Mouse (Mus musculus): ENCODE results near the gene Srsf1.
"Not testable (repeated sequence)": the region's sequence is repeated elsewhere in the genome, so short reads cannot be mapped to it uniquely, and the experiment has no call there.

Gene Srsf1

GRCm38 (mm10) chr11:88044314-88044713 lies 2.9 kb upstream of the Srsf1 start:
- DNase-seq = no peak

GRCm38 (mm10) chr11:88045159-88045558 lies 2.0 kb upstream of the Srsf1 start:
- not testable (repeated sequence) for DNase-seq

- DNase-seq = no peak
These were observed 1.3 kb upstream of the Srsf1 start for GRCm38 (mm10) chr11:88045878-88046277.

- no peak for DNase-seq
These were observed 743 bp upstream of the Srsf1 start for GRCm38 (mm10) chr11:88046323-88046937.

GRCm38 (mm10) chr11:88047871-88048531 lies 828 bp downstream of the Srsf1 start:
- DNase-seq = peak; percentile 72

- no peak for DNase-seq
These were observed 1.9 kb downstream of the Srsf1 start for GRCm38 (mm10) chr11:88048961-88049670.

GRCm38 (mm10) chr11:88049732-88050131 lies 2.6 kb downstream of the Srsf1 start:
- DNase-seq = no peak

- DNase-seq = no peak
These were observed 5.5 kb downstream of the Srsf1 start for GRCm38 (mm10) chr11:88052638-88053037.

GRCm38 (mm10) chr11:88053821-88054220 lies 6.6 kb downstream of the Srsf1 start:
- DNase-seq = no peak

GRCm38 (mm10) chr11:88054589-88054988 lies 7.4 kb downstream of the Srsf1 start:
- no peak for DNase-seq

- DNase-seq = no peak
These were observed 8.6 kb downstream of the Srsf1 start for GRCm38 (mm10) chr11:88055777-88056176.

- no peak for DNase-seq
These were observed 10.6 kb downstream of the Srsf1 start for GRCm38 (mm10) chr11:88057788-88058187.

- DNase-seq = peak; percentile 44
These were observed 12.0 kb downstream of the Srsf1 start for GRCm38 (mm10) chr11:88059141-88059540.

- DNase-seq = no peak
These were observed 14.9 kb downstream of the Srsf1 start for GRCm38 (mm10) chr11:88061892-88062625.

- DNase-seq = no peak
These were observed 18.6 kb downstream of the Srsf1 start for GRCm38 (mm10) chr11:88065732-88066131.

- no peak for DNase-seq
These were observed 20.0 kb downstream of the Srsf1 start for GRCm38 (mm10) chr11:88067191-88067585.

- DNase-seq = peak; percentile 69
These were observed 20.6 kb downstream of the Srsf1 start, which contains the start of gene Vezf1 for GRCm38 (mm10) chr11:88067586-88068410. TSS of gene Vezf1 (plus strand) at chr11:88068279.

GRCm38 (mm10) chr11:88068411-88069245 lies 21.5 kb downstream of the Srsf1 start:
- peak; percentile 40 for DNase-seq

- DNase-seq = no peak
These were observed 22.0 kb downstream of the Srsf1 start for GRCm38 (mm10) chr11:88069246-88069570.

- no peak for DNase-seq
These were observed 23.2 kb downstream of the Srsf1 start for GRCm38 (mm10) chr11:88070392-88070791.

- DNase-seq = no peak
These were observed 23.9 kb downstream of the Srsf1 start for GRCm38 (mm10) chr11:88071113-88071512.

Measured in layer of hippocampus, adult 9-11 months (tissue).